Mouse (Mus musculus) brain, embryonic 14.5 days (tissue): ENCODE measurements at regions not wholly inside any gene's neighbourhood (a gene's known extent, or its start where the extent isn't known, plus 50 kb on each side); places are given as distances from the start of the nearest gene placed in this dataset.

Experiments
- CTCF ChIP-seq: fragments of 200-500 bp; IDR thresholded peaks from 2 replicates; pipeline ENCODE4 v1.5.1; 2012; ENCODE audit warnings: inconsistent platforms, mild to moderate bottlenecking, moderate library complexity, borderline replicate concordance; ENCODE audit not compliant: insufficient read depth, insufficient read length; ENCODE audit errors: extremely low read depth
- POLR2A ChIP-seq: fragments of 200-500 bp; IDR thresholded peaks from 2 replicates; pipeline ENCODE4 v1.6.1; 2012; ENCODE audit warnings: mild to moderate bottlenecking, inconsistent platforms, borderline replicate concordance; ENCODE audit not compliant: poor library complexity, insufficient read depth, insufficient read length, severe bottlenecking; ENCODE audit errors: extremely low read depth

DNA sequence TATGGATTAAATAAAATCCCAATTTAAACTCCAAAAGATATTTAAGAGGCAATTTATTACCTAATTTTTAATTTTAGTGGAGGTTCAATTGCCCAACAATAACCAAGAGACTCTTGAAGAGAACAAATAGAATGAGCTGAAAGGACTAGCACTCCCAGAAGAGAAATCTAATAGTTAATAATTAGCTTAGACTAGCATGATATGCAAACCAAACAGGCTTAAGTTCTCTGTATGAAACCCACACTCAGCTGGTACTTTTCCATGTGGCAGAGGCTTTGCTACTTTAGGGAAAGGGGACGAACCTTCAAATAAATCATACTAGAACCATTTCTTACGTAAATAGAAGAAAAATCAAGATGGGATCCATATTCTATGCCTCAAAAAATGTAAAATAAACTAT lies 55.9 kb upstream of the Fam19a1 start:
- TF ChIP-seq CTCF: no peak
- no peak for TF ChIP-seq POLR2A
